Mouse (Mus musculus): ENCODE data around the gene Senp7. TPM values are rescaled to one million over a fixed set of nuclear protein-coding genes. Genes with fewer than 3 reads are reported as not detected.
"Not testable (repeated sequence)": the region's sequence is repeated elsewhere in the genome, so short reads cannot be mapped to it uniquely, and the experiment has no call there.

Gene Senp7
- total RNA-seq, 2 experiments from 2014 or later: 16.8 to 21.8 TPM

DNA sequence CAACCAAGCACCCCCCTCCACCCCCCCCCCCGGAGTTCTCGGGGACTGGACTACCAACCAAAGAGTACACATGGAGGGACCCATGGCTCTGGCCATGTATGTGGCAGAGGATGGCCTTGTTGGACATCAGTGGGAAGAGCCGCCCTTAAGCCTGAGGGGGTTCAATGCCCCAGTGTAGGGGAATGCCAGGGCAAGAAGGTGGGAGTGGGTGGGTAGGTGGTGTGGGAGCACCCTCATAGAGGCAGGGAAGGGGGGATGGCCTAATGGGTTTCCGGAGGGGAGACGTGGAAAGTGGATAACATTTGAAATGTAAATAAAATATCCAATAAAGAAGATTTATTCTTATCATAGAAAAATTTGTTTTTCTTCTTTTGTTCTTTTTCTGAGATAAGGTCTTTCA, 89.5 kb downstream of the Senp7 start:
- not testable (repeated sequence) for DNase-seq

DNA sequence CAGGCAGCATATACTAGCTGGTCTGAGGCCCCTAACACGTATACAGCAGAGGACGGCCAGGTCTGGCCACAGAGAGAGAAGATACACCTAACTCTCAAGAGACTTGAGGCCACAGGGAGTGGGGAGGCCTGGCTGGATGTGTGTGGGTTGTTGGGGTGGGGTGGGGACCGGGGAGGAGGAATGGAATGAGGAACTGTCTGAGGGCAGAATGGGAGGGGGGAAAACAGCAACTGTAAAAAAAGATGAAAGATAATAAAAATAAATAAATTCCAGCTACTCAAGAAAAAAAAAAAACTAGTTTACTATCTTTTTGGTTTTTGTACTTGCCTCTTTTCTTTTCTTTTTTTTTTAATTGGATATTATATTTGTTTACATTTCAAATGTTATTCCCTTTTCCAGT, 91.8 kb downstream of the Senp7 start:
- DNase-seq: no peak

DNA sequence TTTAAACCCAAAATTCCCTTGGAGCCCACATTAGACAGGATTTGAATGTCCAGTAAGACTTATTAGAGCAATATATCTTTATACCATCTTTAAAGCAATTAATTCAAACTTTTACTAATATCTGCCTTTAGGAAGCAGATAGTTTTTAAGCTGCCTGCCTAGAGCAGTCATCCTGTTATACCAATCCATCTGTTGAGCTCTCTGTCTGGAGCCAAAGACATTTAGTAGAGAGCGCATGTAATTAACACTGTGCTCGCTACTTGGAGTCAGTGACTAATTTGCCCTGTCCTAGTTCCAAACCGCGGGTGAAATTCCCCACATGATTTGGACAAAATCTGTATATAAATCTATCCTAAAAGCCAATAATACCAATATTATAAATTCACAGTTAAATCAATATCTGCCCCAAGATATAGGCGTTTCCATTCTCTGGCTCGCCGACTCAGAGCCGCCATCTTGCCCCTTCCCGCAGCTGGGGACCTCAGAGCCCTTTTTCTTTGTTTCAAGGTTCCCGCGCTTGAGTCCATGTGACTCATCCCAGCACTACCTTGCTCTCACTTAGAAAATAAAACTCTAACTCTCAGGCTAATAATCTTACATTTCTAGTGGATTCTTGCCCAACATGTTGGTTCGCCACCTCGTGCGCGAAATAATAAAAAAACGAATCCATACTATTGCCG, 96.9 kb downstream of the Senp7 start:
- no peak for DNase-seq

DNA sequence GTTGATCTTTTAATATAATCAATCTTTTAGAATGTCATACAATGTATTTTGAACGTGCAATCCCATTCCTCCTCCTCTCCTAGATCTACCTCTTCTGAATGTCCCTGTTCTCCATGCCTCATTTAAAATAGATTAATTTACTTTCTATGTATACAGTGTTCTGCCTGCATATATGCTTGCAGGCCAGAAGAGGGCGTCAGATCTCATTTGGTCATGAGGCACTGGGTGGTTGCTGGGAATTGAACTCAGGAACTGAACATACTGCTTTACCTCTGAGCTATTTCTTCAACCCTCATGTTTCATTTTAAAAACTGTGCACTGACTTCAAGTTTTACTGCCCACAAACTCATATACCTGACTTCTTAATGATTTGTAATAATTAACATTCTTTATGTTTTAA, 99.5 kb downstream of the Senp7 start:
- DNase-seq: no peak

DNA sequence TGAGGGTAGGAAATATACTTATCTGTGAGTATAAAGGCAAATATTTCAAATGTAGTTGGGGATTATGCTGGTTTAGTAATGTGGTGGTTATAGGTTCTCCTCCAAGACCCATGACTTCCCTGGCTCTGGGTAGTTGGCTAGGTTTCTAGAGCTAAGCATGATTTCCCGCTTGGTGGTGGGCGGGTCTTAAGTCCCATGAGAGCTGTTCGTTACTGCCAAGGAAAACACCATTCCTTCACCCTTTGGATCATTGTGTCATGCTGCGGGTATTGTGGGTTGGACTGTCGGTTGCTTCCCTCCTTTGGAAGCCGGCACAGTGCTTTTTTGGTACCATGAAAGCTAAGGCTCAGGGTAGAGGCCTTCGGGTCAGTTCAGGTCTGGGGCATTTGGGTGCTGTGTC, 115.3 kb downstream of the Senp7 start:
- no peak for DNase-seq

DNA sequence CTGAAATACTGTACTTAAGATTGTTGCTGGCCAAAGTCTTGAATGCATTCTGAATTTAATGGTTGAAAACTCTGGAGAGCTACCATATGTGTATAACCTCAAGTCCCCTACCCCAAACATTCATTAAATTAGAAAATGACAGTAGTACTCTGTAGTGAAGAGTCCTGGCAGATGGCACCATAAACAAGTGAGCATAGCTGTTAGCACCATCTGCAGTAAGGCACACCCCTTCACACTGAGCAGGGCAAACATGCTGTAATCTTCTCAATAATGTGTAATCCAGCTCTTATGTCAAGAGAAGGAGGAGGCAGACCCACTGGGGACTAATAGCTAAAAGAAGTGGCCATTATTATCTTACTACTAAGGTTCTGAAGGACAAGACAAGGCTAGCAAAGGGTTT, 122.1 kb downstream of the Senp7 start:
- DNase-seq: no peak

DNA sequence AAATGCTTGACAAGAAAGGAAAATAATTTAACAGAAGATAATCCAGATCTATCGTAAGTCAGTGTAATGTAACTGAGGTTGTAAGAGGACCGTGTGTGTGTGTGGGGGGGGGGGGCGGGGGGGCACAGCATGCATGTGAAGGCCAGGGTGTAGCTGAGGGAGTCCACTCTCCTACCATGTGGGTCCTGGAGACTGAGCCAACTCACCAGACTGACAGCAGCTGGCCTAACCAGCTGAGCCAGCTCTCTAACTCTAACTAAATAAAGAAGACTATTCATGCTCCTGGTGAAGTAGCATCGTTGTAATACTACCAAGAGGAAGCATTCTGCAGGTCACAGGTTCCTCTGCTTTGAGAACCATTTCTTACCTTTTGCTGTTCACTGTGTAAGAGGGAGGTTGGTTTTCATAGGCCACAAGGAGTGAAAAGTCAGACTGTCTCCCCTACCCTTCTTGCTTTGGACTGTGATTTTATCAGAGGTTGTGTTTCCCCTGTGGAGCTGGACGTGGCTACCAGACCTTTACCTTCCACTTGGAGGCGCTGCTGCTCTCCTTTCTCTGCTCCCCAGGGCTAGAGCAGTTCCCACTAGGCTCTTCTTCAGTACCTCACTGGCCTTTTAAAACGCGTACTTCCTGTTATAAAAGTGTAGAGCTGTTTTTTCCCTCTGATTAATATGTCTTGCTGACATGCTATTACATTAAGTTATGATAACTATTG, 127.9 kb downstream of the Senp7 start:
- peak; percentile 32 for DNase-seq

DNA sequence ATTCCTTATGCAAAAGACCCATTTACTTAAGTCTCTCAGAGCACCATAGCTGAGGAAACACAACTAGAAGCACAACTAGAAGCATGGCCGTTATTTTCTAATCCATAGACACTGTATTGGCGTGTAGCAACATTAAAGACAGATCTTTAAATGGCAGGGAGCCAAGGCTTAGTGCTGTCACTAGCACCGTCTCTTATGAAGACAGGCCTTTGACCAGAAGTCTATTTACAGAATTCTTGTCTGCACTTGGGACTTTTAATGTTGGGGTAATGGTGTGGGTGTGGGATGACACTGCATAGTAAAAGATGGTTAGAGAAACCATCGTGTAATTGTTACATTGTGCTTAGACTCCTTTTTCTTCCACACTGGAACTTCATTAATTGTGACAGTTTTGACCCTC, 138.7 kb downstream of the Senp7 start:
- no peak for DNase-seq

DNA sequence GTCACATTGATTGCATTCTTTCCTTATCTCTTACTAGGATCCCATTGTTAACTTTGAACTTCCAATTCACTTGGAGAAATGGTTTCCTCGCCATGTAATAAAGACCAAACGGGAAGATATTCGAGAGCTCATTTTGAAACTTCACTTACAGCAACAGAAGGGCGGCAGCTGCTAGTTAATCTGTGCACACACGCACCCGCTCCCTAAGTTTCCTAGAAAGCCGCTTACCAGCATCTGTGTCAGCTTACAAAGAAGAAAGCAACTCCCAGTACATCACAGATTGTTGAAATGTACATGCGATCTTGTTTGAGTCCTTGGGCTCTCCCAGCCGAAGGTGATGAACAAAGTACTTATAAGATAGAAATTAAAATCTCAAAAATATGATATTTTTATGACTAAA, 140.1 kb downstream of the Senp7 start:
- no peak for DNase-seq

DNA sequence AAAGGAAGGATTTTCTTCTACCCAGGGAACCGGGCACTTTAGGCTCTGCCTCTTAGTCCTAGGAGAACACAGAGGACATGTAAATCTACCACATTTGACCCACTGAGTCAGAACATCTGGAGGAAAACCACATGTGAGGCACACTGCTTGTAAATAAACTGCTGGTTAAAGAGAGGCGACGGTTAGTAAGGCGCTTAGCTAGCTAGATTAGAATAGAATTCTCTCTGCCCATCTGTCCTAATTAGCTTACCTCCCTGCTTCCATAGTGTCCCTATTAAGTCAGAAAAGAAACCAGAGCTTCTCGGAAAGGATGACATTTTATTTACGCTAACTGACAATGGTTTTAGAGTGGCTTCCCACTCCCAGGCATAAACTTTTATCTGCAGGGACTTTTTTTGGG, 155.9 kb downstream of the Senp7 start, which contains the start of gene Impg2:
Gene Impg2, plus strand, starts transcription at position 263 of the 400 bp plus-strand sequence.
- DNase-seq: no peak

DNA sequence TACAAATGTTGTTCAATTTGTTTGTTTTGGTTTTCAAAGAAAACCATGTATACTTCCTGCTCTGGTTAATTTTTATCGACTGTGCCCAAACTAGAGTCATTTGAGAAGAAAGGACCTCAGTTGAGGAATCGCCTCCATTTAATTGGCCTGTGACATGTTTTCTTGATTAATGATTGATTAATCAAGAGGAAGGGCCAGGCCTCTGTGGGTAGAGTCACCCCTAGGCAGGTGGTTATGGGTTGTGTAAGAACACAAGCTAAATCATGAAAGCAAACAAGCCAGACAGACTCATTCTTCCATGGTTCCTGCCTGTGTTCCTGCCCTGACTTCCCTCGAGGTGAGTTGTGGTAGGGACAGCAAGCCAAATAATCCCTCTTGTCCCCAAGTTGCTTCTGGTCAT, 164.6 kb downstream of the Senp7 start:
- DNase-seq: no peak

DNA sequence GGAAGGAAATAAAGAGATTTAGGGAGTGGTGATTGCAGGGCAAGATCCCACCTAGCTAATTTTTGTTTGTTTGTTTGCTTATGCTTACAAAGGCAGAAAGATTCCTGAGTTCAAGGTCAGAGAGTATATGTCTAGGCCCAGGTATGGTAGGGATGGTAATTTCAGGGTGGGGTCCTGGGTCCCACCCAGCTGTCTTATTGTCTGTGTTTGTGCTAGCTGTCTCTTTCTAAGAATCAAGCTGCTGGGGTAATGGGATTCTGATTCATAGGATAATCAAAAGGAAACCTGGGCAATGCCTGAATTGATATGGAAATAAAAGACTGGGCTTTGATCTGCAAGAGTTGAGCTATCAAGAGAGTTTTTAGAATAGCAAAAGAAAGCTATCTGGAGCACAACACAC, 179.5 kb downstream of the Senp7 start:
- DNase-seq: no peak

DNA sequence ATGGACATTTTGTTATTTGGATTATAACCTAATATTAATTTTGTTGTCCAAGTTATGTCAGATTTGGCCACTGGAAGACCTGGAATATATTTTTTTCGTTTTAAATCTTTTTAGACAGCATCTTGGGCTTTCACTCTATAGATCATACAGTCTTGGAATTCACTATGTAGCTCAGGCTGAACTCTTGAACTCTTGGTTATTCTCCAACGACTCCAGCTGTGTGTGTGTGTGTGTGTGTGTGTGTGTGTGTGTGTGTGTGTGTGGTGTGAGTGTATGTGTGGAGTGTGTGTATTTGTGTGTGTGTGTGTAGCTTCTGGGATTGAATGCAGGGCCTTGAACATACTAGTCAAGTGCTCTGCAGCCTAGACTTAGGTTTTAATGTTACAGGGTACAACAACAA, 181.3 kb downstream of the Senp7 start:
- DNase-seq: no peak

DNA sequence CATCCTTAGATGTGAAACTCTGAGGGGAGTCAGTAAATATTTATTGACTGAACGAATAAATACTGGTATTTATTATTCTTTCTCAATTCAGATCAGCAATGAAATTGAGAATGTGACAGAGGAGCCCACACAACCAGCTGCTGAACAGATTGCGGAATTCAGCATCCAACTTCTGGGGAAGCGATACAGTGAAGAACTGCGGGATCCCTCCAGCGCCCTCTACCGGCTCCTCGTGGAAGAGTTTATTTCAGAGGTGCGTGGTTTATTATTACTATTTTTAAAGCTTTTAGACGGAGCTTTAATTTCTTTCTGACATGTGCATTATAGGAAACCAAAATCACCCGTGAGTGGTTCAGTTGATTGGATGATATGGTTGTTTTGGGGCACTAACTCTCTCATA, 183.2 kb downstream of the Senp7 start:
- DNase-seq: peak; percentile 25

DNA sequence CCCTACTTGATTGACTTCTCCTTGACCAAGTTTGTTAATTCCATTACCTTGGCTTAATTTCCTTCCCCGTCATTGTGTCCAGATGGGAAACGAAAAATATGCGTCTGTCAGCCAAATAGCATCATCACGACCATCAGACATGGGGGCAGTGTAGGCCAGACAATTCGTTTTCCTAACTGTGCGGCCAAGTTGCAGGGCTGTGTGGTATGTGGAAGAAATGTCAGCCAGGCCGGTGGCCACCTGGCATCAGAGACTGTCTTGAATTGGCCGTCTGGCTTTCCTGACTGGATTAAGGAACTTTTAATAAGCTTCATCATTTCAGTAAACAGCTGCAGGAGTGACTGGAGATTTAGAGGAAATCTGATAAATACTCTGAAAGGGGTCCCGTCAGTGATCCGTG, 184.6 kb downstream of the Senp7 start:
- DNase-seq: peak; percentile 30

Small RNAs within 50 kb of the gene (microRNA-seq; reads per million reads assigned to microRNA genes)
- gene Gm24047: 0 reads per million in 2 experiments

Other genes with a start within 250 kb of the Senp7 start
- 1 to 10 TPM; 1.8 to 2.8 TPM for gene Nfkbiz, start 209.4 kb upstream of the Senp7 start, total RNA-seq (2021)
- under 1 TPM; 0.31 to 0.34 TPM for gene Nxpe3, start 153.1 kb upstream of the Senp7 start, total RNA-seq (2021)
- gene Cep97, start 113.5 kb upstream of the Senp7 start, total RNA-seq (2021): 1 to 10 TPM; 3.2 to 5.5 TPM
- 100 to 1,000 TPM; 823 to 845 TPM for gene Rpl24, start 82.1 kb upstream of the Senp7 start, total RNA-seq (2021)
- 1 to 10 TPM; 6.5 to 9.1 TPM for gene Zbtb11, start 74.5 kb upstream of the Senp7 start, total RNA-seq (2021)
- gene Pcnp, start 18.6 kb upstream of the Senp7 start, total RNA-seq (2021): 10 to 100 TPM; 46.5 TPM
- 1 to 10 TPM; 8.9 to 9.0 TPM for gene Trmt10c, start 10.5 kb upstream of the Senp7 start, total RNA-seq (2021)
- gene Impg2, start 156.0 kb downstream of the Senp7 start, total RNA-seq (2021): 1 to 10 TPM in 1 of 2 experiments, under 1 TPM in 1; 0.26 to 1.7 TPM

Data from gastrocnemius, postnatal 10 days (tissue).